Mouse (Mus musculus) midbrain, embryonic 16.5 days (tissue): ENCODE data around the gene Timp4. TPM values are rescaled to one million over a fixed set of nuclear protein-coding genes. Genes with fewer than 3 reads are reported as not detected.

Experiments used
- ATAC-seq: fragments of 200-750 bp; cut with Nextera tagmentation; 2 replicates; pipeline ENCODE4 v1.8.0; 2017; ENCODE audit warnings: moderate TSS enrichment
- H3K27ac ChIP-seq: fragments of 300-500 bp; sonication (generic); 2 replicates; pipeline ENCODE4 v1.5.1; 2014; ENCODE audit warnings: mild to moderate bottlenecking, low read length, mixed read lengths
- H3K27me3 ChIP-seq: fragments of 300-500 bp; sonication (generic); 2 replicates; pipeline ENCODE4 v1.6.1; 2014; ENCODE audit warnings: low read depth, low read length, mixed read lengths; ENCODE audit not compliant: control insufficient read depth, insufficient read depth
- H3K36me3 ChIP-seq: fragments of 300-500 bp; sonication (generic); 2 replicates; pipeline ENCODE4 v1.6.1; 2014; ENCODE audit warnings: mild to moderate bottlenecking, low read length, moderate library complexity, mixed read lengths; ENCODE audit not compliant: control insufficient read depth, insufficient read depth
- H3K4me1 ChIP-seq: fragments of 300-500 bp; sonication (generic); 2 replicates; pipeline ENCODE4 v1.6.1; 2014; ENCODE audit warnings: mild to moderate bottlenecking, low read length, mixed read lengths; ENCODE audit not compliant: control insufficient read depth, insufficient read depth
- H3K4me2 ChIP-seq: fragments of 300-500 bp; sonication (generic); 2 replicates; pipeline ENCODE4 v1.6.1; 2014; ENCODE audit warnings: mild to moderate bottlenecking, low read length, mixed read lengths
- H3K4me3 ChIP-seq: fragments of 300-500 bp; sonication (generic); 2 replicates; pipeline ENCODE4 v1.5.1; 2014; ENCODE audit warnings: low read depth, mild to moderate bottlenecking, low read length, moderate library complexity, mixed read lengths
- H3K9ac ChIP-seq: fragments of 300-500 bp; sonication (generic); 2 replicates; pipeline ENCODE4 v1.6.1; 2014; ENCODE audit warnings: low read depth, low read length, mixed read lengths
- H3K9me3 ChIP-seq: fragments of 300-500 bp; sonication (generic); replicated peaks from 2 replicates; pipeline ENCODE4 v1.6.1; 2014; ENCODE audit warnings: mild to moderate bottlenecking, low read length, mixed read lengths; ENCODE audit not compliant: control insufficient read depth, poor library complexity, severe bottlenecking
- WGBS: fragments of 180-500 bp; shearing (Covaris S2); extraction: QIAGEN DNeasy Blood & Tissue Kit; methylation state at CpG from one replicate; pipeline ENCODE4 v1.1.7; 2014; 5-methylcytosine and 5-hydroxymethylcytosine counted together
- polyA plus RNA-seq: library from polyadenylated mRNA; unstranded; fragments of >200 nt; fragmentation: Nextera tagmentation; extraction: Ambion mirVana; gene quantifications from 2 replicates; pipeline ENCODE4 v1.2.1, GENCODE M21; 2015

Timp4 gene
- polyA plus RNA-seq, 1 experiment from 2014 or later = 17.3 TPM

DNA sequence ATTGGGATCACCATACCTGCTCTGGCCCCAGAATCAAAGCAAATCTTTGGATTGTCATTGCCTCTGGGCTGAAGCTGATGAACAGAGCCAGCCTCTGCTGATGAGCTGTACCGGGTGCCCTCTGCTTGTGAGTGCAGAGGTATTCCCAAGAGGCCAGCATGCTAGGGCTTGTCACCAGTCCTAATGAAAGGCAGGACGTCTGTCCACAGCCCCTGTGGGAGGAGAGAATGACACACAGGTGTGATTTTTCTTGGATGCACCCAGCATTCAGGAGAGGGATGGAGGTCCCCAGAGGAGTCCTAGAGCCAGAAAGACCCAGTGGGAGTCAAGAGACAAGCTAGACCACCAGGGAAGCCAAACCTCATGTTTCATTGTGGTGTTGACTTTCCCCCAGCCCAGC lies 27.6 kb upstream of the Timp4 start:
- no peaks in the 10 kb centered on the region for H3K4me1 ChIP-seq
- no peak for ATAC-seq
- no peak overlapping the region for H3K4me3 ChIP-seq
- 71% methylated on average over 2 of the region's 2 CpGs for WGBS
- H3K27ac ChIP-seq = no peak overlapping the region
- H3K36me3 ChIP-seq = no peaks in the 10 kb centered on the region
- H3K9me3 ChIP-seq = no peaks in the 10 kb centered on the region
- H3K9ac ChIP-seq = no peak overlapping the region
- H3K27me3 ChIP-seq = no peaks in the 10 kb centered on the region
- H3K4me2 ChIP-seq = no peak overlapping the region

DNA sequence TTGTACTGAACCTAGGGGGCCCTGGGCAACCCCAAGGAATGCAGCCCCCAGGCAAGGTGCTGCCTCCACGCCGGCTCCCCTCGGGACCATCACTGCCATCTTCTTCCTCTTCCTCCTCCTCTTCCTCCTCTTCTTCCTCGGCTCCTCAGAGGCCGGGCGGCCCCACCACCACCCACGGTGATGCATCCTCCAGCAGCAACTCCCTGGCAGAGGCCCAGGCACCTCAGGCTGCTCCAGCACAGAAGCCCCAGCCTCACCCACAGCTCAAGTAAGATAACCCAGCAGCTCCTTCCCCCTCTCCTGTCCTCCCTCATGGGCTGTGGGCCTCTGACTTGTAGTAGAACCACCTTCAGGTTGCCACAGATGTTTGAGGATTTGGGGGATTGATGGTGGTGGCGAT lies 26.1 kb upstream of the Timp4 start:
- H3K9me3 ChIP-seq = no peaks in the 10 kb centered on the region
- H3K27ac ChIP-seq = no peak overlapping the region
- no peak overlapping the region for H3K4me2 ChIP-seq
- H3K36me3 ChIP-seq = no peaks in the 10 kb centered on the region
- no peak overlapping the region for H3K4me3 ChIP-seq
- 83% methylated on average over 8 of the region's 8 CpGs for WGBS
- no peaks in the 10 kb centered on the region for H3K27me3 ChIP-seq
- no peaks in the 10 kb centered on the region for H3K4me1 ChIP-seq
- no peak for ATAC-seq
- H3K9ac ChIP-seq = no peak overlapping the region

DNA sequence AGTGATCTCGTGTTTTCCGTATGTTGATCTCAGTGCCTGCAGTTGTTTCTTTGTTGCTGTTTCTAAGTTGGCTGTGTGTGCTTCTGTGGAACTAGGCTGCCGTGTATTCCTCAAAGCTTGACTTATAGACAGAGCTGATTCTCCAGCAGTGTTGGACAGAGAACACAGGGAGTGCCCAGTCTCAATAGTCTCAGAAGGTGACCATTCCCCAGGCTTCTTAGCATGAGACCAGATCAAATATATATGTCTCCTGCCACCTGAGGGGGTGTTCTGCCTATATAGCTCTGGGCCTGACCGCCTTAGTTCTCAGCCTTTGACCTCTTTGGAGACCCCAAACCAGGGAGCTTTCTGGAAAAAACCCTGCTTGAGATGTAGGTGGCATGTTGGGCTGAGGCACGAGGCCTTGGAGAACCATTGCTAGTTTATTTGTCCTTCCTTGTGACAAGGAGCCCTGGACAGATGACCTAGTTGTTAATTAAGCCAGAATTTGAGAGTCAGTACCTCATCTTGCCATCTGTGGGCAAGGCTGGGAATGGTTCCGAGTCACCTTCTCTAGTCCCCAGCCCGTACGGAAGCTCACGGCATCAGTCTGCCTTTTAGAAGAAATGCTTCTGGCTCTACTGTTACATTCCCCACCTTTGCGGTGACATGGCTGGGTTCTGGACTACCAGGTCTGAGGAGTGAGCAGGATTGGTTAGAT lies 23.3 kb upstream of the Timp4 start:
- Histone ChIP-seq H3K9me3 (no peaks in the 10 kb centered on the region), H3K4me3 (no peak overlapping the region), H3K9ac (no peak overlapping the region), H3K4me2 (no peak overlapping the region), H3K27ac (no peak overlapping the region), H3K36me3 (no peaks in the 10 kb centered on the region), H3K27me3 (no peaks in the 10 kb centered on the region), H3K4me1 (no peaks in the 10 kb centered on the region)
- 92% methylated on average over 10 of the region's 10 CpGs for WGBS
- ATAC-seq = no peak

DNA sequence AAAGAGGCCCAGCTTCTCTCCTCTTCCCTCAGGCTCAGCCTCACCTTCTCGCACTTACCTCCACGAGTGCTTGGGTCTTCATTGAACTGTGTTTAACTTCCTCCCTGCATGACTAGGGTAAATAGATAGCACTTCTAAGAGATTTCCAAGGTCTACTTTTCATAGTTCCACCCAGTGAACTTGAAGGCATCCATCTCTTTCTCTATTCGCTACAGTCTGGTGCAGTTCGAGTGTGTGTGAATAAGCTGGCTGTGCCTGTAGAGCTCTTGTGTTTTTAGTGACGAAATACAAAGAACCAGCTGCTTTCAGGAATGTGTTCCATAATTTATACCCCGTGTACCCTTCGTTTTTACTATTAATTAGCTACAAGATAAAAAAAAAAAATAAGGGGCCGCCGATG lies 22.7 kb upstream of the Timp4 start:
- 75% methylated on average over 9 of the region's 9 CpGs for WGBS

DNA sequence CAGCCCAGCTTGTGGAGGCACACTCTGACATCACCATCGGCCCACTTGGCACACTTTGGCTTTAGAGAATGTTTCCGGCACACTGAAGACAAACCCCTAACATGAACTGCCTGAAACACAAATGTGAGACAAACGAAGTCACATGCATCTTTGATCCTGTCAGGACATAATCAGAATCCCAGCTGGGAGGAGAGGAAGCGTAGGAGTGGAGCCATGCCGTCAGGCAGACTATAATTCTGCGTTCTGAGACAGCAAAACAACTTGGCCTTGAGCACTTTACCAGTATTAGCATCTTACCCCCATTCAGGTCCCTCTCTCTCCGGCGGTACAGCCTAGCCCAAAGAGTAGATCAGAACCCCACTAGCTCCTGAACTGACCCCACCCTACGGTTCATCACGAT lies 21.3 kb upstream of the Timp4 start:
- Histone ChIP-seq H3K4me3 (no peak overlapping the region), H3K27me3 (no peaks in the 10 kb centered on the region), H3K4me1 (no peaks in the 10 kb centered on the region), H3K9ac (no peak overlapping the region), H3K36me3 (no peaks in the 10 kb centered on the region), H3K4me2 (no peak overlapping the region), H3K27ac (no peak overlapping the region), H3K9me3 (no peaks in the 10 kb centered on the region)
- 83% methylated on average over 10 of the region's 10 CpGs for WGBS
- ATAC-seq = no peak

More for the DNA sequence above, 22.7 kb upstream of the Timp4 start:
- Histone ChIP-seq H3K27me3 (no peaks in the 10 kb centered on the region), H3K4me1 (no peaks in the 10 kb centered on the region), H3K9me3 (no peaks in the 10 kb centered on the region), H3K27ac (no peak overlapping the region), H3K9ac (no peak overlapping the region), H3K4me3 (no peak overlapping the region), H3K36me3 (no peaks in the 10 kb centered on the region), H3K4me2 (no peak overlapping the region)
- no peak for ATAC-seq

DNA sequence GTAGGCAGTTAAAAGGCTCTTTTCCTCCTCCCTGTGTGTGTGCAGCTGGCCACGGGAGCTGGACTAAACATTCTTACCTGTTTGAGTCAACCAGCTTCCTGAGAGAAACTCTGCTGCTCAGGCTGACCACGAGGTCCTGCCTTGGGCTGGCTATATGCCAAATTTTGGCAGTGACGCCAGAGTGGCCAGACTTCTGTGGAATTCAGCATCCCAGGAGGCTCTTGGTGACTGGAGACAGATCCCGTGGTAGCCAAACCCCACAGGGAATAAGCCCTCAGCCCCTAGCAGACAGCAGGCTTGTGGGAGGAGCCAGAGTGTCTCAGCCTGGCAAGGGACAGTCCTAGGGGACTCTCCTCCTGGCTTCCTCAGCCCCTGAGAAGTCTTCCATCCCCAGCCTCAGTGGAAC lies 19.9 kb upstream of the Timp4 start:
- ATAC-seq = no peak

DNA sequence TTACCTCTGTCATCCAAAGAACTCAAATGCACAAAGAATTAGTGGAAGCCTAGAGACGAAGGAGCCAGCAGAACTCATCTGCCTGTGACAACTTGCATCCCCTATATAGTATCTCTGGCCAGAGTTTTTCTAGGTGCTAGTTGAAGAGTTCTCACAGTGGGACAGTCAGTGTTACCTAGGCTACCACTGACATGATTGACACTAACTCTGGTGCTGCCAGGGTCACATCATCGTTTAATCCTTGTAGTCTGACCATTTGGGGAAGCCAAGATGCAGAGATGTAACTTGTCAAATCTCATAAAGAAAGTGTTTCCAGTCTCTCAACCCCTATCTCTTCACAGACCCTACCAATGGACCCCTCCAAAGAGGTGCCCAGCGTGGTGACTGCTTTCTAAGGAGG lies 19.3 kb upstream of the Timp4 start:
- no peaks in the 10 kb centered on the region for H3K27me3 ChIP-seq
- H3K9me3 ChIP-seq = no peaks in the 10 kb centered on the region
- H3K4me1 ChIP-seq = no peaks in the 10 kb centered on the region
- H3K4me2 ChIP-seq = no peak overlapping the region
- no peak overlapping the region for H3K9ac ChIP-seq
- no peaks in the 10 kb centered on the region for H3K36me3 ChIP-seq
- 65% methylated on average over 3 of the region's 3 CpGs for WGBS
- H3K4me3 ChIP-seq = no peak overlapping the region
- H3K27ac ChIP-seq = no peak overlapping the region
- ATAC-seq = no peak

More for the DNA sequence above, 19.9 kb upstream of the Timp4 start:
- Histone ChIP-seq H3K4me2 (no peak overlapping the region), H3K36me3 (no peaks in the 10 kb centered on the region), H3K9ac (no peak overlapping the region), H3K27ac (no peak overlapping the region), H3K4me3 (no peak overlapping the region), H3K4me1 (no peaks in the 10 kb centered on the region), H3K9me3 (no peaks in the 10 kb centered on the region), H3K27me3 (no peaks in the 10 kb centered on the region)
- WGBS = 35% methylated on average over 4 of the region's 4 CpGs

DNA sequence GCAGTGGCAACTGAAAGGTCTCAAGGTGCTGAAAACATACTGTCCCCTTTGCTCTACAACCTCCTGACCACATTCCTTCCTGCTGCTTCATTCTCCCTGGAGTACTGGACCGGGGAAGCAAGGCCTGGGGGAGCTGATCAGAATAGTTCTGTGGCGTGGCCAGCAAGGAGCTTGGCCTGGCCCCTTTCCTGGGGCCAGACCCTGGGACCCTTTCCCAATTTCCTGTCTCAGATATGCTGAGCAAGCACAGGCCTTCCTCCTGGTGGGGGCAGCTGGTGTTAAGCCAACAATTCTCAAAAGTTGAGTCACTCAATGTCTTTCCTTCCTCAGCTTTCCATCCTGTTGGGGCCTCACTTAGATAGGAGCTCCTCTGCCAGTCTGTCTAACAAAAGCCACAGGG lies 18.1 kb upstream of the Timp4 start:
- no peaks in the 10 kb centered on the region for H3K9me3 ChIP-seq
- no peak overlapping the region for H3K27ac ChIP-seq
- WGBS = 75% methylated on average over 2 of the region's 2 CpGs
- H3K4me3 ChIP-seq = no peak overlapping the region
- no peak overlapping the region for H3K4me2 ChIP-seq
- no peak for ATAC-seq
- H3K27me3 ChIP-seq = no peaks in the 10 kb centered on the region
- 0 out of 2 replicates have a peak, but pooled peaks cover 2% of the 10 kb centered on the region for H3K36me3 ChIP-seq
- no peaks in the 10 kb centered on the region for H3K4me1 ChIP-seq
- no peak overlapping the region for H3K9ac ChIP-seq

DNA sequence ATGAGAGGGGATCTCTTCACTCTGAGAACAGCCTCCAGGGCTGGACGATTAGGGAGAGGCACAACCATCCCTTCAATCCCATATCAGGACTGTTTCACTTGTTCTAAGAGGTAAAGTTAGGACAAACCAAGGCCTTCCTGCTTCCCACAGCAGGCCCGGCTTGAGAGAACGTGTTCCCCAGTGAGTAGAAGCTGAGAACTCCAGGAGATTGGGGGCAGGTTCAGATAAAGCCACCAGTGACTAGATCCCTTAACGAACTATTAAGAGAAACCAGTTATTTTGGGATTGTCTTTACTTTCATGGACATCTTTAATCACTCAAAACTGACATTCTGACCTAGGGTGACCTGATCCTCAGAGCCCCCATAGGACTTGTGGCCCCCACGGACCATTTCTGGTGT lies 17.6 kb upstream of the Timp4 start:
- no peaks in the 10 kb centered on the region for H3K9me3 ChIP-seq
- no peak overlapping the region for H3K4me3 ChIP-seq
- H3K27me3 ChIP-seq = no peaks in the 10 kb centered on the region
- H3K4me2 ChIP-seq = no peak overlapping the region
- ATAC-seq = no peak
- no peaks in the 10 kb centered on the region for H3K4me1 ChIP-seq
- 84% methylated on average over 5 of the region's 5 CpGs for WGBS
- H3K27ac ChIP-seq = no peak overlapping the region
- H3K9ac ChIP-seq = no peak overlapping the region
- H3K36me3 ChIP-seq = 0 out of 2 replicates have a peak, but pooled peaks cover 2% of the 10 kb centered on the region
